Mouse (Mus musculus): ENCODE results near the gene Gm17334. TPM values are rescaled to one million over a fixed set of nuclear protein-coding genes. Genes with fewer than 3 reads are reported as not detected.
A peak's percentile ranks its signal among the peaks of the same experiment; 100 is the strongest.

Gm17334 gene
- polyA plus RNA-seq, 1 experiment = 0.18 TPM

- H3K27me3 ChIP-seq (ENCODE audit: control insufficient read depth, insufficient read depth, insufficient read length) = no peaks in the 10 kb centered on the region
- no peak overlapping the region for H3ac ChIP-seq (ENCODE audit: control insufficient read depth, insufficient read length, low read depth)
- H3K36me3 ChIP-seq (ENCODE audit: control insufficient read depth, insufficient read depth) = peaks cover 56% of the 10 kb centered on the region
- no peak for TF ChIP-seq CEBPB (IDR thresholded peaks at IDR 0.05; ENCODE audit: low read depth)
- no peak for TF ChIP-seq MYOG (IDR thresholded peaks at IDR 0.05; ENCODE audit: control insufficient read depth, extremely low read depth, insufficient read length)
- no peak for TF ChIP-seq FOSL1 (IDR thresholded peaks at IDR 0.05; ENCODE audit: insufficient read depth, low read length, poor library complexity, severe bottlenecking)
- TF ChIP-seq MAX (IDR thresholded peaks at IDR 0.05) = no peak
- TF ChIP-seq MYOD1 (IDR thresholded peaks at IDR 0.05; ENCODE audit: control insufficient read depth, insufficient read length, low read depth) = no peak
- TF ChIP-seq USF1 (IDR thresholded peaks at IDR 0.05; ENCODE audit: low read depth) = no peak
- no peak for TF ChIP-seq CTCF (IDR thresholded peaks at IDR 0.05; ENCODE audit: control insufficient read depth, insufficient read depth, insufficient read length)
- peaks cover 8% of the 10 kb centered on the region for H3K79me3 ChIP-seq (ENCODE audit: low read depth)
- H3K4me3 ChIP-seq (ENCODE audit: insufficient read depth, poor library complexity, severe bottlenecking) = no peak overlapping the region
- peaks cover 13% of the 10 kb centered on the region for H3K79me2 ChIP-seq (ENCODE audit: control insufficient read depth, insufficient read depth)
These were observed 7.3 kb upstream of the Gm17334 start for GRCm38 (mm10) chr11:53780262-53780661.

DNA sequence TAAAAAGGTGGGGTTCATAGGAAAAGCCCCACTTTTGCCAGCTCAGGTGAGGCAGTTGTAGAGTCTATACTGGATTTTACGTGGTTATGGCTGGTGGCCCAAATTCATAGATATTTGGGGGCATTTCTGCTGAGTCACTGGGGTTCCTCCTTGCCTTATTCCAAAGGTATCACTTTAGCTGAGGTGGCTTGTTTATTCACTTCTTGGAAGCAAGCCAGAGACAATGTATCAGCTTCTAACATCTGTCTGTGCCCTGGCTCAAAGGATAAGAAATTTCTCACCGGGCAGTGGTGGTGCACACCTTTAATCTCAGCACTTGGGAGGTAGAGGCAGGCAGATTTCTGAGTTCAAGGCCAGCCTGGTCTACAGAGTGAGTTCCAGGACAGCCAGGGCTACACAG lies 6.8 kb upstream of the Gm17334 start:
- no peak for TF ChIP-seq MYOD1 (IDR thresholded peaks at IDR 0.05; ENCODE audit: control insufficient read depth, insufficient read length, low read depth)
- TF ChIP-seq FOSL1 (IDR thresholded peaks at IDR 0.05; ENCODE audit: insufficient read depth, low read length, poor library complexity, severe bottlenecking) = no peak
- no peak for TF ChIP-seq CTCF (IDR thresholded peaks at IDR 0.05; ENCODE audit: control insufficient read depth, insufficient read depth, insufficient read length)
- no peak for TF ChIP-seq CEBPB (IDR thresholded peaks at IDR 0.05; ENCODE audit: low read depth)
- no peak for TF ChIP-seq MAX (IDR thresholded peaks at IDR 0.05)
- TF ChIP-seq USF1 (IDR thresholded peaks at IDR 0.05; ENCODE audit: low read depth) = no peak
- TF ChIP-seq MYOG (IDR thresholded peaks at IDR 0.05; ENCODE audit: control insufficient read depth, extremely low read depth, insufficient read length) = no peak
- Histone ChIP-seq H3ac (ENCODE audit: control insufficient read depth, insufficient read length, low read depth) (no peak overlapping the region), H3K36me3 (ENCODE audit: control insufficient read depth, insufficient read depth) (peaks cover 60% of the 10 kb centered on the region), H3K79me3 (ENCODE audit: low read depth) (peaks cover 10% of the 10 kb centered on the region), H3K4me3 (ENCODE audit: insufficient read depth, poor library complexity, severe bottlenecking) (no peak overlapping the region), H3K79me2 (ENCODE audit: control insufficient read depth, insufficient read depth) (peaks cover 16% of the 10 kb centered on the region), H3K27me3 (ENCODE audit: control insufficient read depth, insufficient read depth, insufficient read length) (no peaks in the 10 kb centered on the region)

- peaks cover 74% of the 10 kb centered on the region for H3K36me3 ChIP-seq (ENCODE audit: control insufficient read depth, insufficient read depth)
- peaks cover 30% of the 10 kb centered on the region for H3K79me2 ChIP-seq (ENCODE audit: control insufficient read depth, insufficient read depth)
- no peak overlapping the region for H3ac ChIP-seq (ENCODE audit: control insufficient read depth, insufficient read length, low read depth)
- peaks cover 18% of the 10 kb centered on the region for H3K79me3 ChIP-seq (ENCODE audit: low read depth)
- H3K4me3 ChIP-seq (ENCODE audit: insufficient read depth, poor library complexity, severe bottlenecking) = no peak overlapping the region
- no peak for TF ChIP-seq MAX (IDR thresholded peaks at IDR 0.05)
- no peak for TF ChIP-seq CTCF (IDR thresholded peaks at IDR 0.05; ENCODE audit: control insufficient read depth, insufficient read depth, insufficient read length)
- TF ChIP-seq CEBPB (IDR thresholded peaks at IDR 0.05; ENCODE audit: low read depth) = no peak
- no peak for TF ChIP-seq FOSL1 (IDR thresholded peaks at IDR 0.05; ENCODE audit: insufficient read depth, low read length, poor library complexity, severe bottlenecking)
- TF ChIP-seq MYOG (IDR thresholded peaks at IDR 0.05; ENCODE audit: control insufficient read depth, extremely low read depth, insufficient read length) = no peak
- no peak for TF ChIP-seq USF1 (IDR thresholded peaks at IDR 0.05; ENCODE audit: low read depth)
- no peak for TF ChIP-seq MYOD1 (IDR thresholded peaks at IDR 0.05; ENCODE audit: control insufficient read depth, insufficient read length, low read depth)
- no peaks in the 10 kb centered on the region for H3K27me3 ChIP-seq (ENCODE audit: control insufficient read depth, insufficient read depth, insufficient read length)
These were observed 5.5 kb upstream of the Gm17334 start for GRCm38 (mm10) chr11:53778455-53778854.

DNA sequence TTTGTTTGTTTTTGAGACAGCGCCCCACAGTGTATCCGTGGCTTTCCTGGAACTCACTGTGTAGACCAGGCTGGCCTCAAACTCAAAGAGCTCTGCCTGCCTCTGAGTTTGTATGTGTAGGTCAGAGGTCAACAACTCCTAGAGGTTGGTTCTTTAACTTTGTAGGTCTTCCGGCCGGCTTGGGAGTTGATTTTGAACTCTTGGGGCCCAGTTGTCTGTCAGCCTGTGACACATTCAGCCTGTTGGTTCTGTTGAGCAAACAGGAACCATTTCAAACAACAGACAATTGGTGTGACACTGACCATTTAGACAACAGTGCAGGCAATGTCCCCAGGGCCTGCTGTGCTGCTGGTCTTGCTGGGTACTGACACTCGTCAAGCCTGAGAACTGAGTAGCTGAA lies 4.7 kb upstream of the Gm17334 start:
- H3ac ChIP-seq (ENCODE audit: control insufficient read depth, insufficient read length, low read depth) = no peak overlapping the region
- H3K79me3 ChIP-seq (ENCODE audit: low read depth) = peaks cover 25% of the 10 kb centered on the region
- peaks cover 37% of the 10 kb centered on the region for H3K79me2 ChIP-seq (ENCODE audit: control insufficient read depth, insufficient read depth)
- TF ChIP-seq MYOD1 (IDR thresholded peaks at IDR 0.05; ENCODE audit: control insufficient read depth, insufficient read length, low read depth) (no peak), MAX (IDR thresholded peaks at IDR 0.05) (no peak), USF1 (IDR thresholded peaks at IDR 0.05; ENCODE audit: low read depth) (no peak), MYOG (IDR thresholded peaks at IDR 0.05; ENCODE audit: control insufficient read depth, extremely low read depth, insufficient read length) (no peak), FOSL1 (IDR thresholded peaks at IDR 0.05; ENCODE audit: insufficient read depth, low read length, poor library complexity, severe bottlenecking) (no peak), CTCF (IDR thresholded peaks at IDR 0.05; ENCODE audit: control insufficient read depth, insufficient read depth, insufficient read length) (no peak), CEBPB (IDR thresholded peaks at IDR 0.05; ENCODE audit: low read depth) (no peak)
- H3K27me3 ChIP-seq (ENCODE audit: control insufficient read depth, insufficient read depth, insufficient read length) = no peaks in the 10 kb centered on the region
- no peak overlapping the region for H3K4me3 ChIP-seq (ENCODE audit: insufficient read depth, poor library complexity, severe bottlenecking)
- peaks cover 81% of the 10 kb centered on the region for H3K36me3 ChIP-seq (ENCODE audit: control insufficient read depth, insufficient read depth)

DNA sequence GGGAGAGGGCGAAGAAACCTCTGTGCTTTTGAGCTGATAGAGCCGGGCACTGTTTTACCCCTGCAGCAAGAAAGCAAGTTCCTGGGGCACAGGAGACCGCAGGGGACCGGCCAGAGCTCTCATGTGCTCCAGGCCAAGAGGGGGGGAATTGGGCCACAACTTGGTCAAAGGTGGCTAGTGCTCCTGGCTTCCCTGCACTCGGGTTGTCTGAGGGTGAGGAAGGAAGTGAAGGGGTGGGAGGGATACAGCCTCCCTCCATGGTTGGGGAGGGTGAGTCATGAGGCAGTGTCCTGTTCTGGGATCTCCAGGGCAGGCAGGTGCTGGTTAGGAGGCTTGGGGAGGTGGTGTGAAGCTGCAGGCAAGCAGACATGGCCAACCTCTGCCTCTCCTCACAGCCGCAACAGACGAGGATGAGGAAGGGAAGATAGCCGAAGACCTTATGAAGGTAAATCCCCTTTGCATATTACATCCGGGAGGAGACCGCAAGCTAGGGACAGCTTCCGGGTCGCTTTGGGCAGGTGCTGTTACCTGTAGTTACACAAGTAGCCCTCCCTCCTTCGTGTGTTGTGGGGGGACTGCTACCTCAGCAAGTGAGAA lies 1.8 kb upstream of the Gm17334 start:
- peaks cover 52% of the 10 kb centered on the region for H3K79me3 ChIP-seq (ENCODE audit: low read depth)
- peaks cover 90% of the 10 kb centered on the region for H3K36me3 ChIP-seq (ENCODE audit: control insufficient read depth, insufficient read depth)
- H3K27me3 ChIP-seq (ENCODE audit: control insufficient read depth, insufficient read depth, insufficient read length) = no peaks in the 10 kb centered on the region
- H3K79me2 ChIP-seq (ENCODE audit: control insufficient read depth, insufficient read depth) = peaks cover 67% of the 10 kb centered on the region
- no peak overlapping the region for H3K4me3 ChIP-seq (ENCODE audit: insufficient read depth, poor library complexity, severe bottlenecking)
- H3ac ChIP-seq (ENCODE audit: control insufficient read depth, insufficient read length, low read depth) = peak overlapping the region; percentile 18
- TF ChIP-seq USF1 (IDR thresholded peaks at IDR 0.05; ENCODE audit: low read depth) = no peak
- no peak for TF ChIP-seq CEBPB (IDR thresholded peaks at IDR 0.05; ENCODE audit: low read depth)
- no peak for TF ChIP-seq CTCF (IDR thresholded peaks at IDR 0.05; ENCODE audit: control insufficient read depth, insufficient read depth, insufficient read length)
- no peak for TF ChIP-seq MAX (IDR thresholded peaks at IDR 0.05)
- no peak for TF ChIP-seq FOSL1 (IDR thresholded peaks at IDR 0.05; ENCODE audit: insufficient read depth, low read length, poor library complexity, severe bottlenecking)
- no peak for TF ChIP-seq MYOG (IDR thresholded peaks at IDR 0.05; ENCODE audit: control insufficient read depth, extremely low read depth, insufficient read length)
- no peak for TF ChIP-seq MYOD1 (IDR thresholded peaks at IDR 0.05; ENCODE audit: control insufficient read depth, insufficient read length, low read depth)

Measured in C2C12 (cell line).